Mouse (Mus musculus): ENCODE measurements around the gene Glis3. TPM values are rescaled to one million over a fixed set of nuclear protein-coding genes. Genes with fewer than 3 reads are reported as not detected.

Glis3 gene
- total and polyA plus RNA-seq, 3 experiments = not detected

DNA sequence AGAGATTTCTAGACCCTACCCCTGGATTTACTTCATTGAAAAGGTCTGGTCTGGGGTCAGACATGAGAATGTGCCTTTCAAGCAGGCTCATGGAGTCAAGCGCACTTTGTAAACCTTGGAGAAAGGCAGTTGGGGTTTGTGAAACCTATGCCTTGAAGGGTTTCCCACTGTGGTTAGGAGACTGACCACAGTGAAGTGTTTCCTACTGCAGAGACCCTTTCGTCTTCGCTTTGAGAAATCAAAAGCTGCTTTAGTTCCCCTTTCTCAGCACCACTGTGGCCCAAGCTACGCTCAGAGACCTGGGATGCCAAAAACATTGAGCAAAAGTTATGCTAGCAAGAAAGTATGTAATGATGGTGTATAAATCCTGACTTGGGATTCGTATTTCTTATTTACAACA is 255.7 kb downstream of the Glis3 start:
- no peak for TF ChIP-seq POLR2A (IDR thresholded peaks at IDR 0.05; ENCODE audit: control insufficient read depth in 1 of 2, insufficient read depth in 1 of 2, low read depth in 1 of 2, low read length in 2 of 2, poor library complexity in 1 of 2)
- no peak for TF ChIP-seq ZNF384 (IDR thresholded peaks at IDR 0.05; ENCODE audit: low read depth, low read length)
- no peak for TF ChIP-seq NRF1 (IDR thresholded peaks at IDR 0.05; ENCODE audit: insufficient read depth, low read depth, low read length, poor library complexity, severe bottlenecking)
- TF ChIP-seq TCF12 (IDR thresholded peaks at IDR 0.05; ENCODE audit: low read depth, low read length) = no peak
- TF ChIP-seq SMC3 (IDR thresholded peaks at IDR 0.05; ENCODE audit: low read depth, low read length) = no peak
- no peak for TF ChIP-seq GABPA (IDR thresholded peaks at IDR 0.05; ENCODE audit: low read depth, low read length)
- TF ChIP-seq CHD1 (IDR thresholded peaks at IDR 0.05; ENCODE audit: low read depth, low read length) = no peak
- no peaks in the 10 kb centered on the region for H3K9me3 ChIP-seq (replicated peaks; ENCODE audit: insufficient read depth, low read length)
- no peaks in the 10 kb centered on the region for H3K79me2 ChIP-seq (ENCODE audit: control insufficient read depth, insufficient read depth, low read length, poor library complexity)
- no peak overlapping the region for H3K4me3 ChIP-seq (ENCODE audit: control insufficient read depth in 1 of 2, insufficient read depth in 1 of 2, low read depth in 2 of 2, low read length in 2 of 2)
- H3K36me3 ChIP-seq (ENCODE audit: control insufficient read depth in 1 of 2, insufficient read depth in 2 of 2, low read length in 2 of 2) = no peaks in the 10 kb centered on the region
- no peaks in the 10 kb centered on the region for H3K27me3 ChIP-seq (ENCODE audit: control insufficient read depth in 1 of 2, insufficient read depth in 2 of 2, low read length in 2 of 2)
- H3K27ac ChIP-seq (ENCODE audit: control insufficient read depth, low read depth, low read length) = no peak overlapping the region
- DNase-seq (ENCODE audit: low read depth, low spot score) = no peak
- H3K9ac ChIP-seq (ENCODE audit: control insufficient read depth, low read depth, low read length, poor library complexity, severe bottlenecking) = no peak overlapping the region
- H3K4me1 ChIP-seq (ENCODE audit: control insufficient read depth in 1 of 2, insufficient read depth in 2 of 2, low read length in 2 of 2) = no peaks in the 10 kb centered on the region

DNA sequence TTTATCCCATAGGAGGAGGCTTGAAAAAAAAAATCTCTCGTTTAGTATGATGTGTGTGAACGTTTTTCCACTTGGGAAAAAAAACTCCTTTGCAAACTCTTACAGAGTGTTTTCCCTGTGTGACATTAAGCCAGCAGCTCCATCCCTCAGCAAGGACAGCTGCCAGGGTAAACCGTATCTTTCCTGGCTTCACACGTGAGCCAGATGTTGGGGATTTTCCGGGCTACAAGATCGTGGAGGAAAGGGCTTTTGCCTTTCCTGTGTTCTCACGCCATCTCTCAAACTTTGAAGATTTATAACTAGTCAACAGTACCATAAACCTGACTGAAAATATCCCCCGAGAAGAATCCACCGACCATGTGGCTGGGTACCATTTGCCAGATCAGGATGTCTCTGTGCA is 256.9 kb downstream of the Glis3 start:
- H3K79me2 ChIP-seq (ENCODE audit: control insufficient read depth, insufficient read depth, low read length, poor library complexity) = no peaks in the 10 kb centered on the region
- H3K36me3 ChIP-seq (ENCODE audit: control insufficient read depth in 1 of 2, insufficient read depth in 2 of 2, low read length in 2 of 2) = no peaks in the 10 kb centered on the region
- no peaks in the 10 kb centered on the region for H3K27me3 ChIP-seq (ENCODE audit: control insufficient read depth in 1 of 2, insufficient read depth in 2 of 2, low read length in 2 of 2)
- DNase-seq (ENCODE audit: low read depth, low spot score) = no peak
- H3K4me1 ChIP-seq (ENCODE audit: control insufficient read depth in 1 of 2, insufficient read depth in 2 of 2, low read length in 2 of 2) = no peaks in the 10 kb centered on the region
- no peak overlapping the region for H3K27ac ChIP-seq (ENCODE audit: control insufficient read depth, low read depth, low read length)
- H3K9me3 ChIP-seq (replicated peaks; ENCODE audit: insufficient read depth, low read length) = no peaks in the 10 kb centered on the region
- TF ChIP-seq USF1 (IDR thresholded peaks at IDR 0.05; ENCODE audit: low read depth, low read length) (no peak), E2F4 (IDR thresholded peaks at IDR 0.05; ENCODE audit: borderline replicate concordance, low read depth, low read length) (no peak), ZMIZ1 (IDR thresholded peaks at IDR 0.05; ENCODE audit: low read depth, low read length) (no peak)
- no peak overlapping the region for H3K4me3 ChIP-seq (ENCODE audit: control insufficient read depth in 1 of 2, insufficient read depth in 1 of 2, low read depth in 2 of 2, low read length in 2 of 2)
- no peak overlapping the region for H3K9ac ChIP-seq (ENCODE audit: control insufficient read depth, low read depth, low read length, poor library complexity, severe bottlenecking)

DNA sequence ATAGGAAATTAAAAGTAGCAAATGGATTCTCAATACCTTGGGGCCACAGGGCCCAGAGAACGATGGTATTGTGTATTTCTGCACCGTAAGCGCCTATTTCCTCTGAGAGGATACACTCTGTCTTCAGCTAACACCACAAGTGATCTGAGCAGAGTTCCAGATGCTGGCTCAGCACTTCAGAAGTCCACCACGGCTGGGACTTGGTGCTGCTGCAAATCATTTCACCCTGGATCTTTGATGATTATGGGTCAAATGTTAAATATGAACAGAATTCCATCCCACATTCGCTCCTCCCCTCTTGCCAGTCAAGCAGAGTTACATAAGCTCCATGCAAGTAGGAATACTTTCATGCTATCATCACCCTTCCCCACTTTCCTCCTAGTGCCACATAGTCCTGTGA is 263.8 kb downstream of the Glis3 start:
- Histone ChIP-seq H3K4me1 (ENCODE audit: control insufficient read depth in 1 of 2, insufficient read depth in 2 of 2, low read length in 2 of 2) (no peaks in the 10 kb centered on the region), H3K4me3 (ENCODE audit: control insufficient read depth in 1 of 2, insufficient read depth in 1 of 2, low read depth in 2 of 2, low read length in 2 of 2) (no peak overlapping the region), H3K27me3 (ENCODE audit: control insufficient read depth in 1 of 2, insufficient read depth in 2 of 2, low read length in 2 of 2) (no peaks in the 10 kb centered on the region), H3K27ac (ENCODE audit: control insufficient read depth, low read depth, low read length) (no peak overlapping the region), H3K36me3 (ENCODE audit: control insufficient read depth in 1 of 2, insufficient read depth in 2 of 2, low read length in 2 of 2) (no peaks in the 10 kb centered on the region), H3K9me3 (replicated peaks; ENCODE audit: insufficient read depth, low read length) (no peaks in the 10 kb centered on the region), H3K79me2 (ENCODE audit: control insufficient read depth, insufficient read depth, low read length, poor library complexity) (no peaks in the 10 kb centered on the region), H3K9ac (ENCODE audit: control insufficient read depth, low read depth, low read length, poor library complexity, severe bottlenecking) (no peak overlapping the region)
- TF ChIP-seq ETS1 (IDR thresholded peaks at IDR 0.05; ENCODE audit: low read depth, low read length) = no peak
- TF ChIP-seq UBTF (IDR thresholded peaks at IDR 0.05; ENCODE audit: borderline replicate concordance, insufficient read depth, low read depth, low read length) = no peak
- no peak for TF ChIP-seq USF1 (IDR thresholded peaks at IDR 0.05; ENCODE audit: low read depth, low read length)
- TF ChIP-seq MAX (IDR thresholded peaks at IDR 0.05; ENCODE audit: low read length) = no peak
- no peak for TF ChIP-seq MXI1 (IDR thresholded peaks at IDR 0.05; ENCODE audit: low read depth, low read length)
- no peak for TF ChIP-seq JUND (IDR thresholded peaks at IDR 0.05; ENCODE audit: low read depth, low read length)
- no peak for TF ChIP-seq EP300 (IDR thresholded peaks at IDR 0.05; ENCODE audit: low read depth in 1 of 2, low read length in 2 of 2)
- no peak for TF ChIP-seq MYC (IDR thresholded peaks at IDR 0.05; ENCODE audit: low read depth, low read length)
- TF ChIP-seq CHD2 (IDR thresholded peaks at IDR 0.05; ENCODE audit: low read length) = no peak
- TF ChIP-seq ZMIZ1 (IDR thresholded peaks at IDR 0.05; ENCODE audit: low read depth, low read length) = no peak
- TF ChIP-seq GATA1 (IDR thresholded peaks at IDR 0.05; ENCODE audit: low read depth, low read length) = no peak
- TF ChIP-seq CTCF (IDR thresholded peaks at IDR 0.05 in 2 of 3, conservative IDR thresholded peaks at IDR 0.05 in 1 of 3; ENCODE audit: control insufficient read depth in 1 of 3, insufficient read depth in 1 of 3, low read depth in 2 of 3, low read length in 3 of 3, poor library complexity in 1 of 3, severe bottlenecking in 1 of 3) = no peak
- no peak for TF ChIP-seq GABPA (IDR thresholded peaks at IDR 0.05; ENCODE audit: low read depth, low read length)
- no peak for TF ChIP-seq ZC3H11A (IDR thresholded peaks at IDR 0.05; ENCODE audit: low read depth, low read length)
- TF ChIP-seq USF2 (IDR thresholded peaks at IDR 0.05; ENCODE audit: borderline replicate concordance in 1 of 2, insufficient read depth in 1 of 2, low read depth in 1 of 2, low read length in 2 of 2) = no peak
- TF ChIP-seq SMC3 (IDR thresholded peaks at IDR 0.05; ENCODE audit: low read depth, low read length) = no peak
- TF ChIP-seq RCOR1 (IDR thresholded peaks at IDR 0.05; ENCODE audit: low read depth, low read length) = no peak
- TF ChIP-seq POLR2AphosphoS2 (IDR thresholded peaks at IDR 0.05; ENCODE audit: low read length) = no peak
- TF ChIP-seq BHLHE40 (IDR thresholded peaks at IDR 0.05; ENCODE audit: borderline replicate concordance, low read depth, low read length) = no peak
- TF ChIP-seq ZNF384 (IDR thresholded peaks at IDR 0.05; ENCODE audit: low read depth, low read length) = no peak
- DNase-seq (ENCODE audit: low read depth, low spot score) = no peak

Data from MEL (cell line).